Mouse (Mus musculus): ENCODE measurements around the gene Kremen1. TPM values are rescaled to one million over a fixed set of nuclear protein-coding genes. Genes with fewer than 3 reads are reported as not detected.
A peak's percentile ranks its signal among the peaks of the same experiment; 100 is the strongest.

Gene Kremen1
- 1.9 and 2.0 TPM in 2 replicates for polyA plus RNA-seq (2015; fragmentation: Nextera tagmentation; extraction: Ambion mirVana)

DNA sequence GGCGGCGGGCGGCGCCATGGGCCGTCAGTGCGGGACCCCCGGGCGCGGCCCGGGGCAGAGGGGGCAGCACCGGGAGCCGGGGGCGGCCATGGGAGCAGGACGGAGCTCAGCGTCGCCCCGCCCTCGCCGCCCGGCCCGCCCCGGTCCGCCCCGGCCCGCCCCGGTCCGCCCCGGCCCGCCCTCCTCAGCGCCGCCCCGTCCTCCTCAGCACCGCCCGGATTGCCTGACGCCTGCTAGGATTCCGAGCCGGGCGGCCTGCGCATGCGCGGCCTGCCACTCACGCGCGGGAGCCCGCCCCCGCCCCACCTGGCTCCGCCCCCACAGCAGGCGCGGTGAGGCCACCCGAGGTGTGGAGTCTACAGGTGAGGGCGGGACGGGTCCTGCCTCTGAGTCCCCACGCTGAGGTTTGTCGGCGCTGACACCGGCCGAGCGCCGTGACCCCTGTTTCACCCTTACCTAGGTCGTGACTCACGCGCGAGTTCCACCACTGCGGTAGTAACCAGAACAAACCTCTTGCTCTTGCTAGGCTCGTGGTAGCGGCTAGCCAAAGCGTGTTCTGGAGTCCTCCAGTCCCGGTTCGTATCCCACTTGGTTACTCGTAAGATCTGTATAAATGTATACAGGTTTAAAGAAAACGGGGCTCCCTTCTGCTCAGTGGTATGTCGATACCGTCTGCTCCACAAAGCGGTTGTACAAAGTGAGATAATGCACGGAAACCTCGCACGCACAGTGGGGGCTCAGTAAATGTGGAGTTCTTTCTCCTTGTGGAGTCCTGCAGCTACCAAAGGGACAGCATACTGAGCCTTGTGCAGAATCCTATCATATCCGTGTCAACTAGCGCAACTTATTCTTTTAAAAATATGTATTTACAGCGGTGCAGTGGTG is at the start of gene Kremen1:
Gene Kremen1 (minus strand): TSS at position 51 of the 885 bp plus-strand sequence.
- H3K36me3 ChIP-seq (replicated peaks) = no peaks in the 10 kb centered on the region
- peaks cover 23% of the 10 kb centered on the region for H3K4me1 ChIP-seq (replicated peaks)
- H3K27me3 ChIP-seq = peaks cover 30% of the 10 kb centered on the region
- peak; percentile 99 for ATAC-seq (ENCODE audit: insufficient read depth)
- no peak within 1 kb of the TSS for H3K27ac ChIP-seq (replicated peaks)
- peak within 1 kb of the TSS; percentile 82 for H3K4me3 ChIP-seq (replicated peaks)
- H3K4me2 ChIP-seq = peak within 1 kb of the TSS; percentile 97
- H3K9me3 ChIP-seq (replicated peaks) = no peaks in the 10 kb centered on the region
- WGBS (ENCODE audit: insufficient replicate concordance) = 2% methylated on average over 60 of the region's 80 CpGs
- H3K9ac ChIP-seq = peak within 1 kb of the TSS; percentile 67

GRCm38 (mm10) chr11:5307024-5307905 is 45.9 kb upstream of the Kremen1 start:
- Histone ChIP-seq H3K9ac (no peak overlapping the region), H3K27ac (replicated peaks) (peak overlapping the region; percentile 14; the same call in 1 of the 2 replicates), H3K27me3 (no peaks in the 10 kb centered on the region), H3K9me3 (replicated peaks) (no peaks in the 10 kb centered on the region), H3K36me3 (replicated peaks) (no peaks in the 10 kb centered on the region), H3K4me3 (replicated peaks) (no peak overlapping the region), H3K4me1 (replicated peaks) (0 out of 2 replicates have a peak, but pooled peaks cover 7% of the 10 kb centered on the region), H3K4me2 (no peak overlapping the region)
- 65% methylated on average over 13 of the region's 13 CpGs for WGBS (ENCODE audit: insufficient replicate concordance)
- ATAC-seq (ENCODE audit: insufficient read depth) = no peak

DNA sequence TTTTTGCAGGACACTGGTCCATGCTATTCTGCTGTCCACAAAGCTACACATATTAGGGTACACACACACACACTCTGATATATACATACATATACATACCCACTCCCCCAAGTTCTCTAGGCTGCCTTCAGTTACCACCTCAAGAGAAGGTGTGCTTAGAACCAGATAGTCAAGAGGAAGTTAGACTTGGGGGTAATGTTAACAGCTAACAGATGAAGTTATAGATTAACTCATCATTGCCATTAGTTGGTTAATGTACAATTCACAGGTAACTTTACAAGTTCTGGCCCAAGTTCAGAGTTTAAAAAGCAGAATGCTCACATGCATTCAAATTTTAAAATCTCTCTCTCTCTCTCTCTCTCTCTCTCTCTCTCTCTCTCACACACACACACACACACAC is 44.7 kb upstream of the Kremen1 start:
- Histone ChIP-seq H3K36me3 (replicated peaks) (no peaks in the 10 kb centered on the region), H3K27ac (replicated peaks) (no peak overlapping the region), H3K4me2 (no peak overlapping the region), H3K9ac (no peak overlapping the region), H3K4me3 (replicated peaks) (no peak overlapping the region), H3K9me3 (replicated peaks) (no peaks in the 10 kb centered on the region), H3K4me1 (replicated peaks) (0 out of 2 replicates have a peak, but pooled peaks cover 9% of the 10 kb centered on the region), H3K27me3 (no peaks in the 10 kb centered on the region)
- ATAC-seq (ENCODE audit: insufficient read depth) = no peak

DNA sequence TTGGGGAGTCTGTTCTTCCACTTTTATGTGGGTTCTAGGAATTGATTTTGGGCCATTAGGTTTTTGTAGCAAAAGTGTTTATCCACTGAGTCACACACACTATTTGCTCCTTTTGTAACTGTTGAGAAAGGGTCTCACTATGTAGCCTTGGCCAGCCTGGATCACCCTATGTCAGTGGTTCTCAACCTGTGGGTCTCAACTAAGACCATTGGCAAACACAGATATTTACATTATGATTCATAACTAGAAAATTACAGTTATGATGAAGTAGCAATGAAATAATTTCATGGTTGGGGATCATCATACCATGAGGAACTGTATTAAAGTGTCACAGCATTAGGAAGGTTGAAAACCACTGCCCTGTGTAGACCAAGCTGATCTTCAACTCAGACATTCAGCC is 43.2 kb upstream of the Kremen1 start:
- H3K4me1 ChIP-seq (replicated peaks) = peaks cover 10% of the 10 kb centered on the region; the same call in 1 of the 2 replicates
- no peaks in the 10 kb centered on the region for H3K36me3 ChIP-seq (replicated peaks)
- H3K27ac ChIP-seq (replicated peaks) = no peak overlapping the region
- H3K4me3 ChIP-seq (replicated peaks) = no peak overlapping the region
- no peak overlapping the region for H3K9ac ChIP-seq
- H3K27me3 ChIP-seq = no peaks in the 10 kb centered on the region
- no peak overlapping the region for H3K4me2 ChIP-seq
- no peak for ATAC-seq (ENCODE audit: insufficient read depth)
- no peaks in the 10 kb centered on the region for H3K9me3 ChIP-seq (replicated peaks)

- Histone ChIP-seq H3K9me3 (replicated peaks) (no peaks in the 10 kb centered on the region), H3K4me1 (replicated peaks) (peaks cover 16% of the 10 kb centered on the region), H3K4me3 (replicated peaks) (no peak overlapping the region), H3K36me3 (replicated peaks) (no peaks in the 10 kb centered on the region), H3K27ac (replicated peaks) (no peak overlapping the region), H3K27me3 (no peaks in the 10 kb centered on the region), H3K9ac (no peak overlapping the region), H3K4me2 (no peak overlapping the region)
- ATAC-seq (ENCODE audit: insufficient read depth) = no peak
- WGBS (ENCODE audit: insufficient replicate concordance) = 43% methylated on average over 1 of the region's 1 CpGs
Measured at GRCm38 (mm10) chr11:5298007-5298372, 36.6 kb upstream of the Kremen1 start.

GRCm38 (mm10) chr11:5297148-5298006 is 36.0 kb upstream of the Kremen1 start:
- peak overlapping the region; percentile 13; the same call in 1 of the 2 replicates for H3K4me2 ChIP-seq
- H3K36me3 ChIP-seq (replicated peaks) = no peaks in the 10 kb centered on the region
- WGBS (ENCODE audit: insufficient replicate concordance) = 37% methylated on average over 13 of the region's 13 CpGs
- no peak overlapping the region for H3K9ac ChIP-seq
- H3K27ac ChIP-seq (replicated peaks) = peak overlapping the region; percentile 53; the same call in 1 of the 2 replicates
- H3K4me1 ChIP-seq (replicated peaks) = peaks cover 16% of the 10 kb centered on the region
- no peak overlapping the region for H3K4me3 ChIP-seq (replicated peaks)
- no peaks in the 10 kb centered on the region for H3K9me3 ChIP-seq (replicated peaks)
- peak; percentile 63; the same call in 1 of the 2 replicates for ATAC-seq (ENCODE audit: insufficient read depth)
- H3K27me3 ChIP-seq = no peaks in the 10 kb centered on the region

DNA sequence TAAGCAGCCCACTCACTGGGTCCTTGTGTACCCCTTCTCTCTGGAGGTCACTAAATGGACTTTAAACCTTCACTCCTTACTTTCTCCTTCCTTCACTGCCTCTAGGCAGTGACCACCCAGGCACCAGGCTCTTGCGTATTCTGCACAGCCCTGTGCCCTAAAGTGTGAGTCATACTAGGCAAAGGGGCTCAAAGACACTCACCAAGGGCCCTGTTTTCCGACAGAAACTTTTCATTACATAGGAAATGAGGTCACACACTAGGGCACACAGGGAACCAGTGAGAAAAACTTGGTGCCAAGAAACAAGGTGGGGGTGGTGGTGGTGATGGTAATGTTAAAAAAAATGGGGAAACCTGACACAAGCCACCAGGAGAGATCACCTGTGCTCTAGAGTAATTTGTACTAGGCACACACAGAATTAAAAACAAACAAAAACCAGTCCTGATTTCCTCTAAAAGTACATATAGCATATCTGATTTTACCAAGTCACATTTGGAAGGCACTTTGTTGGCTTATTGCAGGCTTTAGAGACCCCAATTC is 35.3 kb upstream of the Kremen1 start:
- Histone ChIP-seq H3K4me2 (no peak overlapping the region), H3K9me3 (replicated peaks) (no peaks in the 10 kb centered on the region), H3K9ac (no peak overlapping the region), H3K36me3 (replicated peaks) (no peaks in the 10 kb centered on the region), H3K4me1 (replicated peaks) (peaks cover 16% of the 10 kb centered on the region), H3K27me3 (no peaks in the 10 kb centered on the region), H3K4me3 (replicated peaks) (no peak overlapping the region), H3K27ac (replicated peaks) (peak overlapping the region; percentile 53)
- WGBS (ENCODE audit: insufficient replicate concordance) = 52% methylated on average over 2 of the region's 2 CpGs
- no peak for ATAC-seq (ENCODE audit: insufficient read depth)

DNA sequence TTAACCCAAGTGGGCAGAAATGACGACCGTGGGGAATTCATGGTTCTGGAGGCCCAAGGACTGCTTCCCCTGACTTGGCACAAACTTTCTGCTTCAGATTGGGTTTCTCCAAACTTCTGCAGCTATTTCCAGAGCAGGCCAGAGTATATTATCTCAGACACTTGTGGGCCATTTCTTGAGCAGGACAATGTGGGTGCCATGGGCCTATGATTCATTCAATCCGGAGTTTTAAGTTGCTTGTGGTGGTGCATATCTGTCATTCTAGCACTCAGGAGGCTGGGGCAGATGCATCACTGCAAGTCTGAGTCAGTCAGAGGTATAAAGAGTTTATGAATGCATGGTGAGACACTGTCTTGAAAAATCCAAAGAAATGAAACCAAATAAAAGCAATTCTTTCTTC is 33.4 kb upstream of the Kremen1 start:
- Histone ChIP-seq H3K4me1 (replicated peaks) (peaks cover 13% of the 10 kb centered on the region), H3K4me3 (replicated peaks) (no peak overlapping the region), H3K36me3 (replicated peaks) (no peaks in the 10 kb centered on the region), H3K9me3 (replicated peaks) (no peaks in the 10 kb centered on the region), H3K4me2 (no peak overlapping the region), H3K9ac (no peak overlapping the region), H3K27ac (replicated peaks) (no peak overlapping the region), H3K27me3 (no peaks in the 10 kb centered on the region)
- 60% methylated on average over 3 of the region's 3 CpGs for WGBS (ENCODE audit: insufficient replicate concordance)
- no peak for ATAC-seq (ENCODE audit: insufficient read depth)

DNA sequence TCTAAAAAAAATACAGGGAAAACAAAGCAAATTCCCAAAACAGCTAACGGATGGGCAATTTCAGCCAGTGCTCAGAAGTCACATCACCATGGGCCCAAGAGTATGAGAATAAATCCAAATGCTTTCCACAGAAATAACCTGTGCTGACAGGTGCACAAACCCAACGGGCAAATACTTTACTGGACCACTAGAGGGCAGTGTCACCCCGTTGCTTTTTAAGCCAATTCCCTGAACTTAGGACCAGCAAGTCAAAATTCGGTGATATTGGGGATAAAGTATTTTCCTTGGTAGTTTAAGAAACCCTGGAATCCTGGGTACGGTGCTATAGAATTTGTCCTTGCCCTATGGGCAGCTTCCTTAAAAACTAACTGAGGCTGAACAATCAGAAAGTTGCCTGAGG is 29.3 kb upstream of the Kremen1 start:
- H3K36me3 ChIP-seq (replicated peaks) = peaks cover 10% of the 10 kb centered on the region; the same call in 1 of the 2 replicates
- WGBS (ENCODE audit: insufficient replicate concordance) = 15% methylated on average over 5 of the region's 5 CpGs
- H3K9ac ChIP-seq = no peak overlapping the region
- H3K27me3 ChIP-seq = no peaks in the 10 kb centered on the region
- no peak overlapping the region for H3K4me2 ChIP-seq
- H3K9me3 ChIP-seq (replicated peaks) = no peaks in the 10 kb centered on the region
- ATAC-seq (ENCODE audit: insufficient read depth) = no peak
- no peak overlapping the region for H3K4me3 ChIP-seq (replicated peaks)
- H3K27ac ChIP-seq (replicated peaks) = no peak overlapping the region
- no peaks in the 10 kb centered on the region for H3K4me1 ChIP-seq (replicated peaks)

DNA sequence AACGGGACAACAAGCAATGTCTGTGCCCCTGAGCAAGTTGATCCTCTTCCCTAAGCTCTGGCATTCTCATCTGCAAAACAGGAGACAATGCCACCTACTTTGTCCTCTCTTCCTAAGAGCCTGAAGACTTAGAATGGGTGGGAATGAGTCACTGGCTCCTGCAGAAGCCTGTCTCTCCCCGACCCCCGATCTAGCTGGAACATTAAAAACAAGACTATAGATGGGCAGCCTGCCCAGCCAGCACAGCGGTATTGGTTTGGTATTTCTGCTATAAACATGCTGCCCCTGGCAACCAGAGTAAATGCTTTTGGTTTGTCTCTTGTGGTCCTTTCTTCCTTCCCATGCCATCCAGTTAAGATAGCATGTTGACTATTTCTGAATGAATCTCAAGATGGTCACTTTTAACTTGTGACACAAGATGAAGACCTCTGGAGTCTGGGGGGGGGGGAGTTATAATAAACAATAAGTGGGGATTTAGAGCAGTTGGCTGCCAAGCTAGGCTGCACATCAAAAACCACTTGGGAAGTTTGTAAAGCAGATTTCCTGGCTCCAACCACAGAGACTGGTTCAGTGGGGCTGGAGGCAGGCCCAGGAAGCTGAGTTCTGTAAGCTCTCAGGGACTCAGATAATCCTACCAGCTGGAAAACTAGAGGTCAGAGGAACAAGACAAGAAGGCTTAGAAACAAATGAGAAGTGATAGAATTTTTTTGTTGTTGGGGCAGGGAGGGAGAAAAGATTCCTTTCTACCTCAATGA is 28.6 kb upstream of the Kremen1 start:
- Histone ChIP-seq H3K4me2 (no peak overlapping the region), H3K4me3 (replicated peaks) (no peak overlapping the region), H3K4me1 (replicated peaks) (no peaks in the 10 kb centered on the region), H3K27me3 (no peaks in the 10 kb centered on the region), H3K27ac (replicated peaks) (no peak overlapping the region), H3K9ac (no peak overlapping the region), H3K36me3 (replicated peaks) (peaks cover 10% of the 10 kb centered on the region; the same call in 1 of the 2 replicates), H3K9me3 (replicated peaks) (no peaks in the 10 kb centered on the region)
- 77% methylated on average over 4 of the region's 4 CpGs for WGBS (ENCODE audit: insufficient replicate concordance)
- no peak for ATAC-seq (ENCODE audit: insufficient read depth)
